Mouse (Mus musculus) liver, postnatal 0 days (tissue): Measurements from ENCODE around the gene Mex3b. TPM values are rescaled to one million over a fixed set of nuclear protein-coding genes. Genes with fewer than 3 reads are reported as not detected.

ENCODE experiments used
- ATAC-seq: fragments of 200-750 bp; cut with Nextera tagmentation; 2 replicates; pipeline ENCODE4 v1.8.0; 2017; ENCODE audit warnings: mild to moderate bottlenecking, moderate library complexity
- DNase-seq: peaks from one replicate; pipeline ENCODE4 v3.0.0-alpha.2; 2016
- H3K27ac ChIP-seq: fragments of 300-500 bp; sonication (generic); 2 replicates; pipeline ENCODE4 v1.5.1; 2014; ENCODE audit warnings: antibody characterized with exemption, moderate library complexity, mild to moderate bottlenecking, low read depth
- H3K27me3 ChIP-seq: fragments of 300-500 bp; sonication (generic); 2 replicates; pipeline ENCODE4 v1.6.1; 2014; ENCODE audit warnings: low read length, control low read depth, mixed read lengths; ENCODE audit not compliant: insufficient read depth
- H3K36me3 ChIP-seq: fragments of 300-500 bp; sonication (generic); replicated peaks from 2 replicates; pipeline ENCODE4 v1.6.1; 2014; ENCODE audit warnings: mild to moderate bottlenecking, control low read depth, low read length, moderate library complexity, mixed read lengths; ENCODE audit not compliant: insufficient read depth
- H3K4me1 ChIP-seq: fragments of 300-500 bp; sonication (generic); 2 replicates; pipeline ENCODE4 v1.6.1; 2014; ENCODE audit warnings: antibody characterized with exemption, mild to moderate bottlenecking, control low read depth; ENCODE audit not compliant: insufficient read depth
- H3K4me2 ChIP-seq: fragments of 300-500 bp; sonication (generic); 2 replicates; pipeline ENCODE4 v1.6.1; 2014; ENCODE audit warnings: low read depth, mild to moderate bottlenecking, low read length, moderate library complexity, mixed read lengths
- H3K4me3 ChIP-seq: fragments of 300-500 bp; sonication (generic); 2 replicates; pipeline ENCODE4 v1.5.1; 2014; ENCODE audit warnings: low read depth, low read length
- H3K9ac ChIP-seq: fragments of 300-500 bp; sonication (generic); replicated peaks from 2 replicates; pipeline ENCODE4 v1.6.1; 2014; ENCODE audit warnings: mild to moderate bottlenecking, moderate library complexity
- H3K9me3 ChIP-seq: fragments of 300-500 bp; sonication (generic); 2 replicates; pipeline ENCODE4 v1.6.1; 2016; ENCODE audit warnings: mild to moderate bottlenecking, control low read depth, low read length, mixed read lengths
- CTCF ChIP-seq: sonication (generic); IDR thresholded peaks from 2 replicates; pipeline ENCODE4 v1.5.1; 2016; ENCODE audit warnings: antibody characterized with exemption, low read depth
- EP300 ChIP-seq: IDR thresholded peaks from 2 replicates; pipeline ENCODE4 v1.6.1; 2016; ENCODE audit warnings: antibody characterized with exemption, low read depth, mild to moderate bottlenecking
- WGBS: fragments of 180-500 bp; shearing (Covaris S2); extraction: QIAGEN DNeasy Blood & Tissue Kit; methylation state at CpG from one replicate; pipeline ENCODE4 v1.1.7; 2014; ENCODE audit not compliant: insufficient replicate concordance; 5-methylcytosine and 5-hydroxymethylcytosine counted together
- polyA plus RNA-seq: library from polyadenylated mRNA; unstranded; fragments of >200 nt; fragmentation: Nextera tagmentation; extraction: Ambion mirVana; gene quantifications from 2 replicates; pipeline ENCODE4 v1.2.1, GENCODE M21; 2015

Gene Mex3b
- polyA plus RNA-seq, 1 experiment from 2014 or later = 0.40 TPM

- H3K36me3 ChIP-seq = no peaks in the 10 kb centered on the region
- 75% methylated on average over 18 of the region's 18 CpGs for WGBS
- H3K27me3 ChIP-seq = peaks cover 36% of the 10 kb centered on the region
- no peak for TF ChIP-seq CTCF
- TF ChIP-seq EP300 = no peak
- peak overlapping the region; percentile 87 for H3K4me2 ChIP-seq
- no peak overlapping the region for H3K9ac ChIP-seq
- peaks cover 21% of the 10 kb centered on the region for H3K4me1 ChIP-seq
- no peak overlapping the region for H3K4me3 ChIP-seq
- H3K27ac ChIP-seq = no peak overlapping the region
- DNase-seq (no peak), ATAC-seq (no peak)
- H3K9me3 ChIP-seq = no peaks in the 10 kb centered on the region
Measured at GRCm38 (mm10) chr7:82870148-82870513, 3.0 kb downstream of the Mex3b start.

- DNase-seq = no peak
- H3K4me2 ChIP-seq = no peak overlapping the region
- H3K4me3 ChIP-seq = no peak overlapping the region
- no peak overlapping the region for H3K27ac ChIP-seq
- 41% methylated on average over 4 of the region's 5 CpGs for WGBS
- no peak overlapping the region for H3K9ac ChIP-seq
- ATAC-seq = no peak
- H3K4me1 ChIP-seq = no peaks in the 10 kb centered on the region
- no peaks in the 10 kb centered on the region for H3K36me3 ChIP-seq
- H3K27me3 ChIP-seq = no peaks in the 10 kb centered on the region
- H3K9me3 ChIP-seq = no peaks in the 10 kb centered on the region
- TF ChIP-seq EP300 (no peak), CTCF (no peak)
Measured at GRCm38 (mm10) chr7:82876551-82876950, 9.4 kb downstream of the Mex3b start.

- Histone ChIP-seq H3K4me1 (no peaks in the 10 kb centered on the region), H3K27me3 (no peaks in the 10 kb centered on the region), H3K4me2 (no peak overlapping the region), H3K4me3 (no peak overlapping the region), H3K9me3 (no peaks in the 10 kb centered on the region), H3K27ac (no peak overlapping the region), H3K36me3 (no peaks in the 10 kb centered on the region), H3K9ac (no peak overlapping the region)
- no peak for ATAC-seq
- TF ChIP-seq CTCF (no peak), EP300 (no peak)
- 76% methylated on average over 5 of the region's 5 CpGs for WGBS
- no peak for DNase-seq
Measured at GRCm38 (mm10) chr7:82880016-82880415, 12.9 kb downstream of the Mex3b start.

DNA sequence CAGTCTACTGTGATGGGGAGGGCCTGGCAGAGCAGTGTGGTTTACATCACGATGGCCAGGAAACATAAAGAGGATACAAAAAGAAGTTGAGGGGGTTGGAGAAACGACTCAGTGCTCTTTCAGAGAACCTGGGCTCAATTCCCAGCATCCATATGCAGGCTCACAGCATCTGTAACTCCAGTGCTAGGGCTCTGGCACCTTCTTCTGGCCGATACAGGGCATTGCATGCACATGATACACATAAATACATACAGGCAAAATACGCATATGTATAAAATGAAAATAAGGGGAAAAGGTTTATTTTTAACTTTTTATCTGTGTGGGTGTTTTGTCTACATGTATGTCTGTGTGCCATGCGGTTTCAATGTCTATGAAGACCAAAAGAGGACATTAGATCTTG, 13.6 kb downstream of the Mex3b start:
- Histone ChIP-seq H3K27ac (no peak overlapping the region), H3K9ac (no peak overlapping the region), H3K27me3 (no peaks in the 10 kb centered on the region), H3K36me3 (no peaks in the 10 kb centered on the region), H3K4me3 (no peak overlapping the region), H3K4me1 (no peaks in the 10 kb centered on the region), H3K4me2 (no peak overlapping the region), H3K9me3 (no peaks in the 10 kb centered on the region)
- TF ChIP-seq EP300 = no peak
- peak; percentile 35 for TF ChIP-seq CTCF
- 78% methylated on average over 5 of the region's 5 CpGs for WGBS
- ATAC-seq = no peak
- DNase-seq = no peak

DNA sequence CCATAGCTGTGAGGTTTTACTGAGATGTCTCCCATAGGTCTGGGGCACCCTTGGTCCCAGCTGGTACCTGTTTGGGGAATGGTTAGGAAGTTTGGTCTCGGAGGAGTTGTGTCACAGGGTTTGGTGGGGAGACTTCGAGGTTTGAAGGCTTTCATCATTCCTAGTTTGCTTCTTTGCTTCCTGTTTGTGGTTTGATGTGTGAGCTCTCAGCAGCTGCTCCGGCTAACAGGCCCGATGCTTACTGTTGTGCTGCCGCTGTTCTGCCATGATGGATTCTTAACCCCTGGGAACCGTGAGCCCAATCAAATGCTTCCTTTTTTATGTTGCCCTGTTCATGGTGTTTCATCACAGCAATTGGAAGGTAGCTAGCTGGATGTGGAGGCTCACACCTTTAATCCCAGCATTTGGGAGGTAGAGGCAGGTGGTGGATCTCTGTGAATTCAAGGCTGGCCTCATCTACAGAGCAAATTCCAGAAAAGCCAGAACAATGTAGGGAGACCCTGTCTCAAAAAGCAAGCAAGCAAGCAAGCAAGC, 23.3 kb downstream of the Mex3b start:
- DNase-seq (no peak), ATAC-seq (no peak)
- H3K27me3 ChIP-seq = 0 out of 2 replicates have a peak, but pooled peaks cover 2% of the 10 kb centered on the region
- no peak for TF ChIP-seq CTCF
- TF ChIP-seq EP300 = no peak
- H3K9ac ChIP-seq = no peak overlapping the region
- H3K36me3 ChIP-seq = no peaks in the 10 kb centered on the region
- 35% methylated on average over 6 of the region's 6 CpGs for WGBS
- H3K4me1 ChIP-seq = peaks cover 5% of the 10 kb centered on the region
- H3K9me3 ChIP-seq = no peaks in the 10 kb centered on the region
- no peak overlapping the region for H3K4me3 ChIP-seq
- no peak overlapping the region for H3K27ac ChIP-seq
- H3K4me2 ChIP-seq = no peak overlapping the region

- H3K9me3 ChIP-seq = no peaks in the 10 kb centered on the region
- H3K27ac ChIP-seq = no peak overlapping the region
- no peak overlapping the region for H3K4me3 ChIP-seq
- no peak overlapping the region for H3K4me2 ChIP-seq
- 0 out of 2 replicates have a peak, but pooled peaks cover 2% of the 10 kb centered on the region for H3K27me3 ChIP-seq
- H3K9ac ChIP-seq = no peak overlapping the region
- TF ChIP-seq EP300 (no peak), CTCF (no peak)
- no peak for DNase-seq
- no peak for ATAC-seq
- H3K36me3 ChIP-seq = no peaks in the 10 kb centered on the region
- 17% methylated on average over 1 of the region's 1 CpGs for WGBS
- peaks cover 5% of the 10 kb centered on the region for H3K4me1 ChIP-seq
Measured at GRCm38 (mm10) chr7:82890875-82891515, 23.9 kb downstream of the Mex3b start.

GRCm38 (mm10) chr7:82894366-82894765, 27.2 kb downstream of the Mex3b start:
- no peaks in the 10 kb centered on the region for H3K36me3 ChIP-seq
- H3K9ac ChIP-seq = no peak overlapping the region
- no peak for TF ChIP-seq EP300
- no peak for TF ChIP-seq CTCF
- H3K27me3 ChIP-seq = no peaks in the 10 kb centered on the region
- no peak for DNase-seq
- no peak overlapping the region for H3K4me3 ChIP-seq
- peaks cover 5% of the 10 kb centered on the region for H3K4me1 ChIP-seq
- no peak overlapping the region for H3K27ac ChIP-seq
- 13% methylated on average over 1 of the region's 1 CpGs for WGBS
- no peak overlapping the region for H3K4me2 ChIP-seq
- no peaks in the 10 kb centered on the region for H3K9me3 ChIP-seq
- ATAC-seq = no peak
